Mouse (Mus musculus): ENCODE measurements around the gene Cacnb3. TPM values are rescaled to one million over a fixed set of nuclear protein-coding genes. Genes with fewer than 3 reads are reported as not detected.

The Cacnb3 gene
- 10 to 100 TPM; 11.9 to 14.3 TPM for total RNA-seq (2021)
- long read RNA-seq, experiment 1, partial matches to known transcripts = 0 of 2 reads
- long read RNA-seq, experiment 1, other reads (novel, unspliced or antisense) = 2 of 2 reads
- long read RNA-seq, experiment 2, partial matches to known transcripts = 3 of 6 reads
- long read RNA-seq, experiment 2, other reads (novel, unspliced or antisense) = 3 of 6 reads

- no peak for DNase-seq (ENCODE audit: low spot score in 2 of 2)
Observed at GRCm38 (mm10) chr15:98630540-98630939, at the start of gene Cacnb3. TSS of gene Cacnb3 (plus strand) at chr15:98630840.

- peak in 1 of 2 experiments; percentile 14 for DNase-seq (ENCODE audit: low spot score in 2 of 2)
Observed at GRCm38 (mm10) chr15:98582410-98582809, 48.2 kb upstream of the Cacnb3 start.

- no peak for DNase-seq (ENCODE audit: low spot score in 2 of 2)
Observed at GRCm38 (mm10) chr15:98582996-98583395, 47.6 kb upstream of the Cacnb3 start.

- DNase-seq (ENCODE audit: low spot score in 2 of 2) = no peak
Observed at GRCm38 (mm10) chr15:98585421-98585820, 45.2 kb upstream of the Cacnb3 start.

- DNase-seq (ENCODE audit: low spot score in 2 of 2) = peak in 1 of 2 experiments; percentile 16
Observed at GRCm38 (mm10) chr15:98586141-98586540, 44.5 kb upstream of the Cacnb3 start.

GRCm38 (mm10) chr15:98587751-98588150 is 42.9 kb upstream of the Cacnb3 start:
- DNase-seq (ENCODE audit: low spot score in 2 of 2) = no peak

GRCm38 (mm10) chr15:98589640-98590336 is 40.9 kb upstream of the Cacnb3 start:
- DNase-seq (ENCODE audit: low spot score in 2 of 2) = no peak

GRCm38 (mm10) chr15:98591396-98591795 is 39.2 kb upstream of the Cacnb3 start:
- no peak for DNase-seq (ENCODE audit: low spot score in 2 of 2)

- DNase-seq (ENCODE audit: low spot score in 2 of 2) = no peak
Observed at GRCm38 (mm10) chr15:98594193-98594592, 36.4 kb upstream of the Cacnb3 start.

GRCm38 (mm10) chr15:98595049-98595448 is 35.6 kb upstream of the Cacnb3 start:
- no peak for DNase-seq (ENCODE audit: low spot score in 2 of 2)

- DNase-seq (ENCODE audit: low spot score in 2 of 2) = no peak
Observed at GRCm38 (mm10) chr15:98596609-98597008, 34.0 kb upstream of the Cacnb3 start.

GRCm38 (mm10) chr15:98600036-98600709 is 30.5 kb upstream of the Cacnb3 start:
- DNase-seq (ENCODE audit: low spot score in 2 of 2) = no peak

GRCm38 (mm10) chr15:98601832-98602190 is 28.8 kb upstream of the Cacnb3 start:
- no peak for DNase-seq (ENCODE audit: low spot score in 2 of 2)

GRCm38 (mm10) chr15:98602191-98602881 is 28.3 kb upstream of the Cacnb3 start:
- DNase-seq (ENCODE audit: low spot score in 2 of 2) = no peak

- DNase-seq (ENCODE audit: low spot score in 2 of 2) = no peak
Observed at GRCm38 (mm10) chr15:98602921-98603458, 27.6 kb upstream of the Cacnb3 start.

GRCm38 (mm10) chr15:98604041-98604575 is 26.5 kb upstream of the Cacnb3 start:
- no peak for DNase-seq (ENCODE audit: low spot score in 2 of 2)

GRCm38 (mm10) chr15:98606051-98606536 is 24.5 kb upstream of the Cacnb3 start:
- DNase-seq (ENCODE audit: low spot score in 2 of 2) = no peak

GRCm38 (mm10) chr15:98606739-98607138 is 23.9 kb upstream of the Cacnb3 start:
- no peak for DNase-seq (ENCODE audit: low spot score in 2 of 2)

- DNase-seq (ENCODE audit: low spot score in 2 of 2) = peak in 1 of 2 experiments; percentile 57
Observed at GRCm38 (mm10) chr15:98607557-98607956, 23.1 kb upstream of the Cacnb3 start.

- DNase-seq (ENCODE audit: low spot score in 2 of 2) = no peak
Observed at GRCm38 (mm10) chr15:98608058-98608783, 22.4 kb upstream of the Cacnb3 start.

Data from adrenal gland, adult 18-20 months (tissue).